ENCODE assay signal across 8 mouse cellular contexts in the genomic region with DNA sequence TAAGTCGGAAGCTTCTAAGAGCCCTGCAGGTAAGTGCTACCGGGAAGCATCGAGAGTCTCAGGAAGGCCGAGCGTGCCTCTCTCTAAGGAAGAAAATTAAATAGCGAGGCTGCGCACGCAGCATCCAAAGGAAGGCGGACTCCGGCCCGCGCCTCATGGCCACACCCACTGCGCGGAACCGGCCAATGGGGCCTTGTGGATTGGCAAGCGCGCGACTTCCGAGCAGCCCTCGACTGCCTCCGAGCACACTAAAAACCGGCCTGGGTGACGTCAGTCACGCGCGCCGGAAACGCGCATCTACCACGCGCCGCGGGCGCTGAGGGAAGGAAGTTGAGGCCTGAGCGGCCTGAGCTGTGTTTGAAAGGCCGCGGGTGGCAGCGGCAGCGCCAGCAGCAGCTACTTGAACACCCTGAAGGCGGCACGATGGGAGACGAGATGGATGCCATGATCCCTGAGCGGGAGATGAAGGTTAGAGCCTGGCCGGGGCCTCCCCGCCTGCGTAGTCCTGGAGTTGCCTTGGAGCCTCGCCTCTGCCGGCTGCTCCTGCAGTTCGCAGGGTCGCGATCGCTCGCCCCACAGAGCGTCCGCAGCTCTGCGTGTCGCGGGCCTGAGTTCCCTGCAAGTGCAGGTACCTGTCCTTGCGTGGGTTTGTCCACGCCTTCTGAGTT. TPM values are rescaled to one million over a fixed set of nuclear protein-coding genes. Genes with fewer than 3 reads are reported as not detected.
DNase-seq lines count a peak whose midpoint lies in the region; ATAC-seq and TF ChIP-seq lines count a peak whose summit lies in the region.

A gene (plus strand): TSS at position 296 of the 668 bp plus-strand sequence.

- ATAC-seq in heart, embryonic 11.5 days (replicated peaks; ENCODE audit: insufficient number of reproducible peaks, low FRiP score, low TSS enrichment), result peak; percentile 98
- peak; percentile 98 for ATAC-seq in kidney, embryonic 16.5 days (ENCODE audit: low FRiP score, low TSS enrichment)

- H3K9ac ChIP-seq in heart, embryonic 11.5 days (ENCODE audit: low read depth, low read length), result peak within 1 kb of the TSS; percentile 98
- H3K9ac ChIP-seq in kidney, embryonic 16.5 days (replicated peaks; ENCODE audit: low read length), result peak within 1 kb of the TSS; percentile 93
- peak within 1 kb of the TSS; percentile 88 for H3K9ac ChIP-seq in liver, adult 2 months (ENCODE audit: low read depth, low read length)

- peak within 1 kb of the TSS; percentile 73 for H3K27ac ChIP-seq in heart, embryonic 11.5 days (ENCODE audit: low read depth, low read length)
- peak within 1 kb of the TSS; percentile 90 for H3K27ac ChIP-seq in kidney, embryonic 16.5 days (ENCODE audit: low read length)
- H3K27ac ChIP-seq in liver, adult 2 months (replicated peaks; ENCODE audit: insufficient read depth, low read depth, low read length), result peak within 1 kb of the TSS; percentile 7; the same call in 1 of the 2 replicates

- H3K27me3 ChIP-seq in C2C12 (ENCODE audit: control insufficient read depth, insufficient read depth, insufficient read length) (no peaks in the 10 kb centered on the region), myocyte (ENCODE audit: control insufficient read depth, insufficient read depth, insufficient read length) (no peaks in the 10 kb centered on the region)
- H3K27me3 ChIP-seq in erythroblast, embryonic 14.5 days (ENCODE audit: control insufficient read depth), result peaks cover 26% of the 10 kb centered on the region
- no peaks in the 10 kb centered on the region for H3K27me3 ChIP-seq in heart, embryonic 11.5 days (ENCODE audit: control insufficient read depth, insufficient read depth, low read length)
- H3K27me3 ChIP-seq in kidney, embryonic 16.5 days (ENCODE audit: insufficient read depth, low read length), result no peaks in the 10 kb centered on the region
- no peaks in the 10 kb centered on the region for H3K27me3 ChIP-seq in liver, adult 2 months (ENCODE audit: control insufficient read depth, insufficient read depth, low read length)
- no peaks in the 10 kb centered on the region for H3K27me3 ChIP-seq in splenic B cell, adult 2 months (ENCODE audit: control insufficient read depth, insufficient read depth, low read length, poor library complexity, severe bottlenecking)

- peaks cover 22% of the 10 kb centered on the region for H3K79me3 ChIP-seq in C2C12 (ENCODE audit: low read depth)

- H3K4me3 ChIP-seq in C2C12 (ENCODE audit: insufficient read depth, poor library complexity, severe bottlenecking) (peak within 1 kb of the TSS; percentile 99), myocyte (peak within 1 kb of the TSS; percentile 89)
- H3K4me3 ChIP-seq in erythroblast, embryonic 14.5 days (replicated peaks), result peak within 1 kb of the TSS; percentile 85
- peak within 1 kb of the TSS; percentile 98 for H3K4me3 ChIP-seq in heart, embryonic 11.5 days (ENCODE audit: low read depth, low read length)
- peak within 1 kb of the TSS; percentile 92 for H3K4me3 ChIP-seq in kidney, embryonic 16.5 days (ENCODE audit: low read length)
- peak within 1 kb of the TSS; percentile 85 for H3K4me3 ChIP-seq in liver, adult 2 months (ENCODE audit: insufficient read depth, low read depth, low read length)

- H3K79me2 ChIP-seq in C2C12 (ENCODE audit: control insufficient read depth, insufficient read depth) (peaks cover 31% of the 10 kb centered on the region), myocyte (ENCODE audit: control insufficient read depth, insufficient read depth) (peaks cover 17% of the 10 kb centered on the region)
- peaks cover 5% of the 10 kb centered on the region; the same call in 1 of the 2 replicates for H3K79me2 ChIP-seq in liver, adult 2 months (ENCODE audit: control insufficient read depth, insufficient read depth, low read length)

- TF ChIP-seq CTCF in C2C12 (IDR thresholded peaks at IDR 0.05; ENCODE audit: control insufficient read depth, insufficient read depth, insufficient read length), result no peak
- no peak for TF ChIP-seq CTCF in brain, embryonic 14.5 days (IDR thresholded peaks at IDR 0.05; ENCODE audit: borderline replicate concordance, extremely low read depth, insufficient read depth, insufficient read length)
- no peak for TF ChIP-seq CTCF in liver, adult 2 months (IDR thresholded peaks at IDR 0.05; ENCODE audit: low read depth, low read length)

- TF ChIP-seq POLR2A in brain, embryonic 14.5 days (IDR thresholded peaks at IDR 0.05; ENCODE audit: borderline replicate concordance, extremely low read depth, insufficient read depth, insufficient read length, poor library complexity, severe bottlenecking), result peak; percentile 27; the same call in 1 of the 2 replicates
- peak; percentile 61; the same call in 1 of the 2 replicates for TF ChIP-seq POLR2A in liver, adult 2 months (IDR thresholded peaks at IDR 0.05; ENCODE audit: extremely low read depth, insufficient read depth, low read length)
- TF ChIP-seq POLR2A in myocyte (IDR thresholded peaks at IDR 0.05; ENCODE audit: insufficient read length, low read depth), result peak; percentile 80

- no peaks in the 10 kb centered on the region for H3K9me3 ChIP-seq in erythroblast, embryonic 14.5 days (ENCODE audit: control insufficient read depth, low read length)
- H3K9me3 ChIP-seq in heart, embryonic 11.5 days (replicated peaks; ENCODE audit: control insufficient read depth, low read length), result no peaks in the 10 kb centered on the region
- H3K9me3 ChIP-seq in kidney, embryonic 16.5 days (ENCODE audit: low read length), result no peaks in the 10 kb centered on the region

- peak within 1 kb of the TSS; percentile 91 for H3ac ChIP-seq in C2C12 (ENCODE audit: control insufficient read depth, insufficient read length, low read depth)
- H3ac ChIP-seq in myocyte (ENCODE audit: control insufficient read depth, insufficient read length), result peak within 1 kb of the TSS; percentile 78

- peaks cover 27% of the 10 kb centered on the region for H3K4me1 ChIP-seq in erythroblast, embryonic 14.5 days (ENCODE audit: control insufficient read depth)
- H3K4me1 ChIP-seq in heart, embryonic 11.5 days (ENCODE audit: control insufficient read depth, insufficient read depth, low read length), result peaks cover 9% of the 10 kb centered on the region
- peaks cover 19% of the 10 kb centered on the region for H3K4me1 ChIP-seq in kidney, embryonic 16.5 days (ENCODE audit: insufficient read depth, low read length)
- H3K4me1 ChIP-seq in liver, adult 2 months (ENCODE audit: control insufficient read depth, insufficient read depth, low read length), result peaks cover 3% of the 10 kb centered on the region

- peak within 1 kb of the TSS; percentile 98 for H3K4me2 ChIP-seq in heart, embryonic 11.5 days
- H3K4me2 ChIP-seq in kidney, embryonic 16.5 days (replicated peaks; ENCODE audit: low read depth, low read length), result peak within 1 kb of the TSS; percentile 86
- H3K4me2 ChIP-seq in myocyte (ENCODE audit: low read depth), result peak within 1 kb of the TSS; percentile 99

- peaks cover 30% of the 10 kb centered on the region for H3K36me3 ChIP-seq in C2C12 (ENCODE audit: control insufficient read depth, insufficient read depth)
- H3K36me3 ChIP-seq in erythroblast, embryonic 14.5 days (ENCODE audit: control insufficient read depth), result peaks cover 33% of the 10 kb centered on the region
- peaks cover 20% of the 10 kb centered on the region for H3K36me3 ChIP-seq in heart, embryonic 11.5 days (ENCODE audit: control insufficient read depth, insufficient read depth, low read length)
- H3K36me3 ChIP-seq in kidney, embryonic 16.5 days (ENCODE audit: insufficient read depth, low read length), result peaks cover 42% of the 10 kb centered on the region
- H3K36me3 ChIP-seq in liver, adult 2 months (ENCODE audit: control insufficient read depth, insufficient read depth, low read length), result peaks cover 17% of the 10 kb centered on the region
- peaks cover 14% of the 10 kb centered on the region for H3K36me3 ChIP-seq in myocyte (ENCODE audit: control insufficient read depth, insufficient read depth)
- H3K36me3 ChIP-seq in splenic B cell, adult 2 months (ENCODE audit: control insufficient read depth, insufficient read depth, low read length, poor library complexity, severe bottlenecking), result peaks cover 4% of the 10 kb centered on the region

- peak; percentile 100 for DNase-seq in brain, embryonic 14.5 days (ENCODE audit: low read depth)
- DNase-seq in liver, adult 2 months (ENCODE audit: extremely low read depth, low read depth, low spot score), result peak; percentile 92
- peak; percentile 99 for DNase-seq in splenic B cell, adult 2 months (ENCODE audit: low read depth, low spot score)

- under 1% methylated on average over 60 of the region's 60 CpGs for WGBS in heart, embryonic 11.5 days (ENCODE audit: insufficient replicate concordance)
- under 1% methylated on average over 60 of the region's 60 CpGs for WGBS in kidney, embryonic 16.5 days
- under 1% methylated on average over 60 of the region's 60 CpGs for WGBS in liver, adult 2 months

TF ChIP-seq in C2C12, 6 proteins besides CTCF, POLR2A, EP300 and RAD21:
- no peak for TF ChIP-seq CEBPB (IDR thresholded peaks at IDR 0.05; ENCODE audit: low read depth)
- TF ChIP-seq MAX (IDR thresholded peaks at IDR 0.05), result peak; percentile 94
- TF ChIP-seq MYOG (IDR thresholded peaks at IDR 0.05; ENCODE audit: control insufficient read depth, extremely low read depth, insufficient read length), result no peak
- TF ChIP-seq USF1 (IDR thresholded peaks at IDR 0.05; ENCODE audit: low read depth), result peak; percentile 27
- no peak for TF ChIP-seq FOSL1 (IDR thresholded peaks at IDR 0.05; ENCODE audit: insufficient read depth, low read length, poor library complexity, severe bottlenecking)
- no peak for TF ChIP-seq MYOD1 (IDR thresholded peaks at IDR 0.05; ENCODE audit: control insufficient read depth, insufficient read length, low read depth)
TF ChIP-seq in C2C12: peak in this region for 2.

TF ChIP-seq in myocyte, 11 proteins besides CTCF, POLR2A, EP300 and RAD21:
- TF ChIP-seq E2F4 (IDR thresholded peaks at IDR 0.05; ENCODE audit: insufficient read depth), result peak; percentile 92
- TF ChIP-seq MYOD1 (IDR thresholded peaks at IDR 0.05; ENCODE audit: control insufficient read depth in 1 of 3, insufficient read length in 2 of 3, low read depth in 2 of 3), result no peak
- TF ChIP-seq MAX (IDR thresholded peaks at IDR 0.05; ENCODE audit: low read depth), result peak; percentile 73
- TF ChIP-seq POLR2AphosphoS2 (IDR thresholded peaks at IDR 0.05; ENCODE audit: insufficient read length, low read depth), result peak; percentile 90
- TF ChIP-seq SRF (IDR thresholded peaks at IDR 0.05; ENCODE audit: control insufficient read depth, insufficient read length, low read depth), result peak; percentile 92

RNA-seq across cellular contexts. Expression of the gene that starts here (rescaled TPM):
- polyA plus RNA-seq in C2C12 (2012; fragmentation: generic; extraction: Trizol) (42.2 TPM), myocyte (2012; fragmentation: generic; extraction: Trizol) (26.3 TPM)
- polyA plus RNA-seq in brain, embryonic 14.5 days (2012; rRNA removed), result 34.8 and 42.1 TPM in 2 replicates
- polyA plus RNA-seq in erythroblast, embryonic 14.5 days (2012), result 1.6 and 2.1 TPM in 2 replicates
- 53.5 and 54.0 TPM in 2 replicates for polyA plus RNA-seq in heart, embryonic 11.5 days (2014; fragmentation: Nextera tagmentation; extraction: Ambion mirVana)
- 70.2 and 94.1 TPM in 2 replicates for polyA plus RNA-seq in kidney, embryonic 16.5 days (2015; fragmentation: Nextera tagmentation; extraction: Ambion mirVana)
- 5.3 and 7.1 TPM in 2 replicates for total RNA-seq in liver, adult 2 months (2014; rRNA removed)
- 10.2 and 11.5 TPM in 2 replicates for polyA plus RNA-seq in liver, adult 2 months (2012; rRNA removed)

Comparison
In these comparisons a context has a peak if more than half of its experiments do, and no peak if none do; other contexts are left out.
1. Peak in every context shown above with its lines: DNase-seq, ATAC-seq, H3K4me3 ChIP-seq and H3K27ac ChIP-seq.
2. POLR2A ChIP-seq: peak in every context shown above with its lines; median percentile 80 in myocyte; 61 in liver, adult 2 months; 27 in brain, embryonic 14.5 days.
3. H3K27ac ChIP-seq: peak in every context shown above with its lines; median percentile 90 in kidney, embryonic 16.5 days; 73 in heart, embryonic 11.5 days; 7 in liver, adult 2 months.